Mouse (Mus musculus): Measurements from ENCODE around the gene Nup214.
"Not testable (repeated sequence)": the region's sequence is repeated elsewhere in the genome, so short reads cannot be mapped to it uniquely, and the experiment has no call there.

Gene Nup214

GRCm38 (mm10) chr2:31964191-31964590, 10.0 kb upstream of the Nup214 start:
- DNase-seq (ENCODE audit: low spot score in 2 of 2) = no peak

GRCm38 (mm10) chr2:31965110-31965509, 9.1 kb upstream of the Nup214 start:
- DNase-seq (ENCODE audit: low spot score in 2 of 2) = peak; percentile 26 to 47

- DNase-seq (ENCODE audit: low spot score in 2 of 2) = no peak
Observed at GRCm38 (mm10) chr2:31966801-31967200, 7.4 kb upstream of the Nup214 start.

GRCm38 (mm10) chr2:31972589-31972988, 1.6 kb upstream of the Nup214 start:
- DNase-seq (ENCODE audit: low spot score in 2 of 2) = no peak

- no peak for DNase-seq (ENCODE audit: low spot score in 2 of 2)
Observed at GRCm38 (mm10) chr2:31974809-31975371, 654 bp downstream of the Nup214 start.

GRCm38 (mm10) chr2:31987774-31988173, 13.5 kb downstream of the Nup214 start:
- DNase-seq (ENCODE audit: low spot score in 2 of 2) = no peak

- no peak for DNase-seq (ENCODE audit: low spot score in 2 of 2)
Observed at GRCm38 (mm10) chr2:31990961-31991360, 16.7 kb downstream of the Nup214 start.

- no peak for DNase-seq (ENCODE audit: low spot score in 2 of 2)
Observed at GRCm38 (mm10) chr2:31994896-31995295, 20.7 kb downstream of the Nup214 start.

GRCm38 (mm10) chr2:31996060-31996459, 21.8 kb downstream of the Nup214 start:
- no peak for DNase-seq (ENCODE audit: low spot score in 2 of 2)

GRCm38 (mm10) chr2:31997539-31997938, 23.3 kb downstream of the Nup214 start:
- DNase-seq (ENCODE audit: low spot score in 2 of 2) = no peak

- no peak for DNase-seq (ENCODE audit: low spot score in 2 of 2)
Observed at GRCm38 (mm10) chr2:31998443-31998842, 24.2 kb downstream of the Nup214 start.

- DNase-seq (ENCODE audit: low spot score in 2 of 2) = no peak
Observed at GRCm38 (mm10) chr2:32008311-32008710, 34.1 kb downstream of the Nup214 start.

- no peak for DNase-seq (ENCODE audit: low spot score in 2 of 2)
Observed at GRCm38 (mm10) chr2:32008716-32009115, 34.5 kb downstream of the Nup214 start.

GRCm38 (mm10) chr2:32019704-32020103, 45.5 kb downstream of the Nup214 start:
- DNase-seq (ENCODE audit: low spot score in 2 of 2) = no peak

- no peak for DNase-seq (ENCODE audit: low spot score in 2 of 2)
Observed at GRCm38 (mm10) chr2:32020229-32020628, 46.0 kb downstream of the Nup214 start.

- DNase-seq (ENCODE audit: low spot score in 2 of 2) = no peak
Observed at GRCm38 (mm10) chr2:32024372-32024771, 50.1 kb downstream of the Nup214 start.

- no peak for DNase-seq (ENCODE audit: low spot score in 2 of 2)
Observed at GRCm38 (mm10) chr2:32029636-32030035, 55.4 kb downstream of the Nup214 start.

GRCm38 (mm10) chr2:32033436-32033835, 59.2 kb downstream of the Nup214 start:
- DNase-seq (ENCODE audit: low spot score in 2 of 2) = no peak

- no peak for DNase-seq (ENCODE audit: low spot score in 2 of 2)
Observed at GRCm38 (mm10) chr2:32034206-32034605, 60.0 kb downstream of the Nup214 start.

- DNase-seq (ENCODE audit: low spot score in 2 of 2) = peak; percentile 28 to 44
Observed at GRCm38 (mm10) chr2:32037279-32037858, 63.1 kb downstream of the Nup214 start.

- no peak for DNase-seq (ENCODE audit: low spot score in 2 of 2)
Observed at GRCm38 (mm10) chr2:32038661-32039081, 64.4 kb downstream of the Nup214 start.

GRCm38 (mm10) chr2:32040646-32041045, 66.4 kb downstream of the Nup214 start:
- not testable (repeated sequence) for DNase-seq (ENCODE audit: low spot score in 2 of 2)

GRCm38 (mm10) chr2:32041087-32041486, 66.9 kb downstream of the Nup214 start:
- DNase-seq (ENCODE audit: low spot score in 2 of 2) = no peak

GRCm38 (mm10) chr2:32043836-32044235, 69.6 kb downstream of the Nup214 start:
- DNase-seq (ENCODE audit: low spot score in 2 of 2) = no peak

Data from spleen, postnatal 36 days (tissue).